Mouse (Mus musculus) liver, embryonic 12.5 days (tissue): ENCODE results near the gene Gemin5. TPM values are rescaled to one million over a fixed set of nuclear protein-coding genes. Genes with fewer than 3 reads are reported as not detected.

Source experiments
- ATAC-seq: fragments of 200-750 bp; cut with Nextera tagmentation; 2 replicates; pipeline ENCODE4 v1.8.0; 2017; ENCODE audit warnings: moderate number of reproducible peaks, mild to moderate bottlenecking, moderate library complexity
- H3K27ac ChIP-seq: fragments of 300-500 bp; sonication (generic); 2 replicates; pipeline ENCODE4 v1.5.1; 2016; ENCODE audit warnings: mild to moderate bottlenecking
- H3K27me3 ChIP-seq: fragments of 300-500 bp; sonication (generic); replicated peaks from 2 replicates; pipeline ENCODE4 v1.6.1; 2016; ENCODE audit warnings: mild to moderate bottlenecking, moderate library complexity
- H3K36me3 ChIP-seq: fragments of 300-500 bp; sonication (generic); 2 replicates; pipeline ENCODE4 v1.6.1; 2016; ENCODE audit warnings: mild to moderate bottlenecking, moderate library complexity
- H3K4me1 ChIP-seq: fragments of 300-500 bp; sonication (generic); 2 replicates; pipeline ENCODE4 v1.6.1; 2016
- H3K4me2 ChIP-seq: fragments of 300-500 bp; sonication (generic); 2 replicates; pipeline ENCODE4 v1.6.1; 2016; ENCODE audit warnings: mild to moderate bottlenecking, moderate library complexity
- H3K4me3 ChIP-seq: fragments of 300-500 bp; sonication (generic); 2 replicates; pipeline ENCODE4 v1.5.1; 2016; ENCODE audit warnings: mild to moderate bottlenecking, moderate library complexity
- H3K9ac ChIP-seq: fragments of 300-500 bp; sonication (generic); 2 replicates; pipeline ENCODE4 v1.6.1; 2016; ENCODE audit warnings: mild to moderate bottlenecking, moderate library complexity
- H3K9me3 ChIP-seq: fragments of 300-500 bp; sonication (generic); replicated peaks from 2 replicates; pipeline ENCODE4 v1.6.1; 2016; ENCODE audit warnings: mild to moderate bottlenecking, moderate library complexity
- WGBS: fragments of 180-500 bp; shearing (Covaris S2); methylation state at CpG from one replicate; pipeline ENCODE4 v1.1.7; 2016; ENCODE audit not compliant: insufficient replicate concordance; 5-methylcytosine and 5-hydroxymethylcytosine counted together
- polyA plus RNA-seq: library from polyadenylated mRNA; unstranded; fragments of >200 nt; fragmentation: Nextera tagmentation; extraction: Ambion mirVana; gene quantifications from 2 replicates; pipeline ENCODE4 v1.2.1, GENCODE M21; 2016

The Gemin5 gene
- polyA plus RNA-seq, 1 experiment from 2014 or later: 25.4 TPM

DNA sequence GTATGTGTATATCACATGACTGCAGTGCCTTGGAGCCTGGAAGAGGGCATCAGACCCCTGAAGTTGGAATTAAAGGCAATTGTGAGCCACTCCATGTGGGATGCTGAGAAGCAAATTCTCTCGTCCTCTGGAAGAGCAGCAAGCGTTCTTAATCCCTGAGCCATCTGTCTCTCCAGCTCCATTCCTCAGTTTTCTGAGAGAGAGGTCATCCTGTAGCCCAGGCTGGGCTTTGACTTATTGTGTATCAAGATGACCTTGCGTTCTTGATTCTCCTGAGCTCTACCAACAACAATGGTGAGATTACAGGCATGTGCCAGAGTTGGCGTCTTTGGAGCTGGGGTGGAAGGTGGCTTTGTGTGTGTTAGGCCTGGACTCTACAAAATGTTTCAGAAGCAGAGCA is 73.6 kb downstream of the Gemin5 start:
- no peak for ATAC-seq
- Histone ChIP-seq H3K36me3 (no peaks in the 10 kb centered on the region), H3K27me3 (peaks cover 53% of the 10 kb centered on the region), H3K4me3 (no peak overlapping the region), H3K9me3 (no peaks in the 10 kb centered on the region), H3K4me2 (no peak overlapping the region), H3K4me1 (peaks cover 22% of the 10 kb centered on the region), H3K9ac (no peak overlapping the region), H3K27ac (no peak overlapping the region)
- WGBS: 67% methylated on average over 4 of the region's 4 CpGs

DNA sequence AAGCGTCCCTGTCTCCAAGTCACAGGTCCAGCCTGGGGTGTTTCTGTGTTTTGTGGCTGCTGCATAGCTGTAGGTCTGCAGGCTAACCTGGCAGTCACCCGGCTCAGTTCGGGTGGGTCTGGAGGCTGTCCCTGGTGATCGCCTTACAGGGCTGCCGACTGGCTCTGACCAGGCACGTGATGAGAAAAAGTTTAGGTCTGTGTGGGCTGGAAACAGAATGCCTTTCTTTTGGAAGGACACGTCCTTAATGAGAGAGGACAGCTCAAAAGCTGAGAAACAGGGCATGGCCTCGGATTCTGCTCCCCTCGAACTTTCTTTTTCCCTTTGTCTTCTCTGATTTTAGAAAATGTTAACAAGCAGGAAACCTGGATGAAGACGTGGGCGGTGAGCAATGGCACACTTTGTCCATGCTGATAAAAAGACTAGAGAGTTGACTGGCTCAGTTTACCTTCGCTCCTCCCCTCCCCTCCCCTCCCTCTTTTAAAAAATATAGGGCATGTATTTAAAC is 75.3 kb downstream of the Gemin5 start, which contains the start of gene Gm12248:
Gene Gm12248, minus strand, starts transcription at position 114 of the 508 bp plus-strand sequence.
- no peaks in the 10 kb centered on the region for H3K9me3 ChIP-seq
- no peak within 1 kb of the TSS for H3K27ac ChIP-seq
- peak within 1 kb of the TSS; percentile 10 for H3K9ac ChIP-seq
- peaks cover 41% of the 10 kb centered on the region for H3K27me3 ChIP-seq
- H3K4me2 ChIP-seq: peak within 1 kb of the TSS; percentile 53
- WGBS: 18% methylated on average over 12 of the region's 12 CpGs
- no peaks in the 10 kb centered on the region for H3K36me3 ChIP-seq
- peak within 1 kb of the TSS; percentile 18; the same call in 1 of the 2 replicates for H3K4me3 ChIP-seq
- H3K4me1 ChIP-seq: peaks cover 22% of the 10 kb centered on the region
- ATAC-seq: peak; percentile 36

DNA sequence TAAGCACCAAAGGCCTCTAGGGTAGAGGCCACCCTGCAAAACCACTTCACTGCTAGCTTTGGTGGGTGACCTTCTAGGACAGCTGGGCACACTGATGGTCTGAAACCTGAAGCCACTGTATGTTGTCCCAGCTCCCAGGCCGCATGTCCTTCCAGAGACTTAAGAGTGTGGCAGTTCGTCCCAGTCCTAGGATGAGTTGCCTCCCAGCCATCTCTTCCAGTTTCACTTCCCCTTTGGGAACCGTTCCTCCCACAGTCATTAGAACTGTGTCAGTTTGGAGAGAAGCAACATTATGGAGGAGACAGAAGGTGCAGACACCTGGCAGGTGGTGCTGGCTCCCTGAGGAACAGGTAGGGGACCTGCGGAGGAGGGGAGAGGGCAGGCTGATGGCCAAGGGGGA is 75.8 kb downstream of the Gemin5 start:
- H3K9me3 ChIP-seq: no peaks in the 10 kb centered on the region
- ATAC-seq: no peak; the same call in 1 of the 2 replicates
- no peaks in the 10 kb centered on the region for H3K36me3 ChIP-seq
- peaks cover 36% of the 10 kb centered on the region for H3K27me3 ChIP-seq
- peak overlapping the region; percentile 53 for H3K4me2 ChIP-seq
- no peak overlapping the region for H3K27ac ChIP-seq
- peaks cover 16% of the 10 kb centered on the region for H3K4me1 ChIP-seq
- WGBS: 28% methylated on average over 4 of the region's 4 CpGs
- peak overlapping the region; percentile 10 for H3K9ac ChIP-seq
- H3K4me3 ChIP-seq: peak overlapping the region; percentile 18; the same call in 1 of the 2 replicates

DNA sequence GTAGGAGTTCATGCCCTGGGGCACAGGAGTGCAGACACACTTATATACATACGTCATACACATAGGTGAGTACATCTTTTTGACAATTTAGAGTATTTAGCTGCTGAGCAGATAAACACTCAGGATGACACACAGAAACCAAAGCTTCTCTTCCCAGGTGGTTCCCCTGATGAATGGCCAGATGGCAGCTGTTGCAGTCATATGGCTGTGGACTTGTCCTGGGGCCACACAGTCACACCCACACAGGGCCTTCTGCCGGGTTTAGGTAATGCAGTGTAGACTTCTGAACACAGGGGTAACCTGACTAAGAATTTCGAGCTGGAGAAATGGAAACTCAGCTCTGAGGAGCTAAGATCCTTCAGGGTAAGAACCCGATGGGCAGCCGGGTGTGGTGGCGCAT is 86.6 kb downstream of the Gemin5 start:
- Histone ChIP-seq H3K27me3 (no peaks in the 10 kb centered on the region; the same call in 1 of the 2 replicates), H3K27ac (no peak overlapping the region), H3K9ac (no peak overlapping the region), H3K36me3 (no peaks in the 10 kb centered on the region), H3K4me1 (no peaks in the 10 kb centered on the region), H3K4me3 (no peak overlapping the region), H3K4me2 (no peak overlapping the region), H3K9me3 (no peaks in the 10 kb centered on the region)
- WGBS: 68% methylated on average over 6 of the region's 6 CpGs
- ATAC-seq: no peak

DNA sequence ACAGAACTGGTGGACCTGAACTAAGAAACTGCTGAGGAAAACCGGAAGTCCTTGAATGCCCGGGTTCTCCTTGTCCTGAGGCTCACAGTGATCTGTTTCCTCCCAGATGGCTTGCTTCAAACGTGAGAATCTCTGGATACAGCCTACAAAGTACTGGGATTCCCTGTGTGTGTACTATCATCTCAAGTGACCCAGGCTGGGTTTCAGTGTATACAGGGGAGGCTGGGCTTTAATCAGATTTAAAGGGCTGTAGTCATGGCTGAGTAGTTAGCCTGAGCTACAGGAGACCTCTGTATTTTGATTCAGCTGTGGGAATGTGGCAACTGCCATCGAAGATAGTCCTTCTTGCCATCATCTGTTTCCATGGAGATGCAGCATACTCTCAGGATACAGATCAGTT is 91.1 kb downstream of the Gemin5 start:
- WGBS: 57% methylated on average over 4 of the region's 4 CpGs

DNA sequence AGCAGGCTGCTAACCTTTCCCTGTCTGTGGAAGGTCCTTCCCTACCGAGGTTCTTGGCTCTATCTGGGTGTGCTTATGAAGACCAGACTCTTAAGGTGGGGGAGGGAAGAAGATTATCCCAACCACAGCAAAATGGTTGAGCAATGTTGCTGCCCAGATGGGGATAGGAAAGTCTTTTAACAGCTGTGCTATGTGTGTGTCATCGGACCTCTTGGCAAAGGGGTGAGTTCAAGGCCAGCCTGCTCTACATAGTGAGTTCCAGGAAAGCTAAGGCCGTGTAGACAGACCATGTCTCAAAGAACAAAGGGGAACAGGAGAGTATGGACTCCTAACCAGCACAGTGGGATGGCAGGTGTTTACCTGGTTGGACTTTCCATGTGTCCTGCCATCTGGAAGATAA is 95.4 kb downstream of the Gemin5 start:
- H3K4me3 ChIP-seq: no peak overlapping the region
- no peak overlapping the region for H3K4me2 ChIP-seq
- no peak overlapping the region for H3K27ac ChIP-seq
- WGBS: 56% methylated on average over 3 of the region's 3 CpGs
- H3K36me3 ChIP-seq: no peaks in the 10 kb centered on the region
- no peak overlapping the region for H3K9ac ChIP-seq
- H3K4me1 ChIP-seq: no peaks in the 10 kb centered on the region
- H3K9me3 ChIP-seq: no peaks in the 10 kb centered on the region
- no peak for ATAC-seq
- H3K27me3 ChIP-seq: peaks cover 4% of the 10 kb centered on the region; the same call in 1 of the 2 replicates

More for the DNA sequence above, 91.1 kb downstream of the Gemin5 start:
- Histone ChIP-seq H3K4me3 (no peak overlapping the region), H3K27ac (no peak overlapping the region), H3K9ac (no peak overlapping the region), H3K4me2 (no peak overlapping the region), H3K27me3 (peaks cover 4% of the 10 kb centered on the region; the same call in 1 of the 2 replicates), H3K36me3 (no peaks in the 10 kb centered on the region), H3K9me3 (no peaks in the 10 kb centered on the region), H3K4me1 (no peaks in the 10 kb centered on the region)
- no peak for ATAC-seq

Other genes with a start within 250 kb of the Gemin5 start
- gene Larp1, start 159.5 kb downstream of the Gemin5 start, polyA plus RNA-seq: 41.6 and 42.4 TPM in 2 replicates
- gene Gm12248, start 75.4 kb downstream of the Gemin5 start, polyA plus RNA-seq: not detected in 2 replicates
- gene Cnot8, start 64.4 kb downstream of the Gemin5 start, polyA plus RNA-seq: 50.5 and 51.8 TPM in 2 replicates
- gene Mrpl22, start 3.1 kb upstream of the Gemin5 start, polyA plus RNA-seq: 129 and 137 TPM in 2 replicates
- 6.3 and 6.4 TPM in 2 replicates for gene Igtp, start 31.0 kb upstream of the Gemin5 start, polyA plus RNA-seq
- 2.9 and 3.0 TPM in 2 replicates for gene Irgm2, start 31.1 kb upstream of the Gemin5 start, polyA plus RNA-seq
- 0.14 and 0.43 TPM in 2 replicates for gene 4930438A08Rik, start 106.3 kb upstream of the Gemin5 start, polyA plus RNA-seq
- 18.2 and 18.5 TPM in 2 replicates for gene Zfp692, start 138.5 kb upstream of the Gemin5 start, polyA plus RNA-seq
- gene Zfp672, start 161.8 kb upstream of the Gemin5 start, polyA plus RNA-seq: 50.1 and 50.4 TPM in 2 replicates
- 19.8 and 19.9 TPM in 2 replicates for gene Sh3bp5l, start 162.2 kb upstream of the Gemin5 start, polyA plus RNA-seq
- 0.19 TPM in 1 of 2 replicates, not detected in the other for gene Lypd8, start 210.5 kb upstream of the Gemin5 start, polyA plus RNA-seq